Mouse (Mus musculus) heart, embryonic 13.5 days (tissue): ENCODE results near the gene Itih3. TPM values are rescaled to one million over a fixed set of nuclear protein-coding genes. Genes with fewer than 3 reads are reported as not detected.

Experiments
- polyA plus RNA-seq: library from polyadenylated mRNA; unstranded; fragments of >200 nt; fragmentation: Nextera tagmentation; extraction: Ambion mirVana; gene quantifications from 2 replicates; pipeline ENCODE4 v1.2.1, GENCODE M21; 2015

Itih3 gene
- polyA plus RNA-seq, 1 experiment from 2014 or later = 1.5 TPM

Other genes with a start within 250 kb of the Itih3 start
- gene Sfmbt1, start 208.9 kb downstream of the Itih3 start, polyA plus RNA-seq = 7.8 and 11.0 TPM in 2 replicates
- 14.7 and 15.0 TPM in 2 replicates for gene Tmem110, start 98.2 kb downstream of the Itih3 start, polyA plus RNA-seq
- 2.5 and 2.6 TPM in 2 replicates for gene Mustn1, start 44.6 kb downstream of the Itih3 start, polyA plus RNA-seq
- 0.12 and 1.1 TPM in 2 replicates for gene Itih4, start 37.3 kb downstream of the Itih3 start, polyA plus RNA-seq
- gene Itih1, start 19.5 kb upstream of the Itih3 start, polyA plus RNA-seq = 0.15 and 0.87 TPM in 2 replicates
- gene Nek4, start 27.6 kb upstream of the Itih3 start, polyA plus RNA-seq = 4.7 and 4.9 TPM in 2 replicates
- gene Glt8d1, start 77.6 kb upstream of the Itih3 start, polyA plus RNA-seq = 46.8 and 51.9 TPM in 2 replicates
- gene Spcs1, start 77.9 kb upstream of the Itih3 start, polyA plus RNA-seq = 340 and 382 TPM in 2 replicates
- 93.0 and 102 TPM in 2 replicates for gene Pbrm1, start 95.4 kb upstream of the Itih3 start, polyA plus RNA-seq
- gene Gnl3, start 95.4 kb upstream of the Itih3 start, polyA plus RNA-seq = 61.2 and 64.9 TPM in 2 replicates
- gene Smim4, start 205.2 kb upstream of the Itih3 start, polyA plus RNA-seq = 78.4 and 81.9 TPM in 2 replicates
- gene Nt5dc2, start 207.3 kb upstream of the Itih3 start, polyA plus RNA-seq = 300 and 318 TPM in 2 replicates
- gene Stab1, start 244.9 kb upstream of the Itih3 start, polyA plus RNA-seq = 43.2 and 49.5 TPM in 2 replicates